Mouse (Mus musculus): Measurements from ENCODE around the gene Flad1.

Flad1 gene

GRCm38 (mm10) chr3:89396654-89397005, 15.0 kb downstream of the Flad1 start:
- DNase-seq (ENCODE audit: low spot score in 2 of 2), result no peak

GRCm38 (mm10) chr3:89395806-89396653, 15.6 kb downstream of the Flad1 start:
- peak in 1 of 2 experiments; percentile 67 for DNase-seq (ENCODE audit: low spot score in 2 of 2)

DNA sequence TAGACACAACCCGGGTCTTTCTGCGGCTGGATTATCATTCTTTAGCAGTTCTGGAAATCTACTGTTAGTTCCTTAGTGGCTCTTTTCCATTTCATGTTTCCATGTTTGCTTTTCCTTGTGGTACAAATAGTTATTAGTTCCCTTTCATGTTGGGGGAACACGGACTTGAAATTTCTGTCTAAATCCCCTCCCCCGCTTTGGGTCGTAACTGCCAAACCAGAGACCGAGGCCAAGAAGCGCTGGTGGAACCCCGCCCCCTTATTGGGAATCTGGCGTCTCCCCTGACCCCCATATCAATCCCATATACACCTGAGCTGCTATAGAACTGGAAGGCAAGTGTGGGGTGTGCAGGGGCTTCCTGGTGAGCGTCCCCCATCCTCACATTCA, 16.3 kb downstream of the Flad1 start:
- no peak for DNase-seq (ENCODE audit: low spot score in 2 of 2)

DNA sequence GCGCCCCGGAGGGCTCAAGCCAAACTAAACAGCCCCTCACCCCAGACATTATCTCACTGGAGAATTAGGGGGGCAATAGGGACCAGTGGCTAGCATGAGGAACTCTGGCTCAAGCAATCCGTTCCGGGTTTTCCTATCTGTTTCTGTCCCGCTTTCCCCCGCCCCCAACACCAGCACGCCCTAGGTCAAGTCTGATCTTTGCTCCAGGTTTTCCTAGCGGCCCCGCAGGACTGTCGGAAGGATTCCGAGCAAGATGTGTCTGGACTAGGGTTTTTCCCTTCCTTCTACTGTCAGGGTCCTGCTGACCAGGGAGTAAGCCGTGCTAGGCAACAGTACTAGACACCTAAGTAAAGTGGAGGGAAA, 16.8 kb downstream of the Flad1 start:
- peak; percentile 73 to 82 for DNase-seq (ENCODE audit: low spot score in 2 of 2)

DNA sequence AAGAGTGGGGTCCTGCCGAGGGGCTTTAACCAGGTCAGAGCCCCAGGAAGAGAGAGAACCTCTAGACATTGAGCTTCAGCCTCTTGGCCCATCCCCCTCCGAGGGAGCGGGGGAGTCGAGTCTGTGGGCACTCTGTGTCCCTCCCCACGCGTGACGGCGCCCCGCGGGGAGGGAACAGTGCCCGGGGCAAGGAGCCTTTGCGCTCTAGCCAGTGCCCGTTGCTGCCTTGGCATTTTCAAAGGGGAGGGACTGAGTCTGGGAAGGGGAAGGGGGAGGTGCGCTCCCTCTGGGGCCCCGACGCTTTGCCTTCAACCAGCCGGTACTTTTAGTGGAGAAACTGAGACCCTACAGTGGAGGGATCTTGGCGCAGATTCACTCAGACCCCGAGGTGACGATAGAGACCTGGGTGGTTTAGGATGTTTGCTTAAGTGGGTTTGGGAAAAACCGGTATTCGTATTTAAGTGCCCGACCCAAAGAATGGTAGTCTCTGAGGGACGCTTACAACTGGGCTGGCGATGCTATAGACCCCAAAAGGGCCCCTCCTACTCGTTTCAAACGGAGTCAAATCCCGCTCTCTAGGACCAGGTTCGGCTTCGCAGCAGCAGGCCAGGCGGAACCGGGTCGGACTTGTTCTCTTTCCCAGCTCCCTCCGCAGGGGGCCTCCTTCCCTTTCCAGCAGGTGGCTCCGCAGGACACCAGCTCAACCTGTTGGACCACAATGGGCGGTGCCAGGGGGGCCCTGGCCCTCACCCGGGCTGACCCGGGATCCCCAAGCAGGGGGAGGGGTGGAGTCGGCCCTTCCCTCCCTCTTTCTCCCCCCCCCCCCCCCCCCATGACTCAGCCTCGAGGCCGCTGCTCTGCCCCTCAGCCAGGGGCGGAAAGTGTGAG, 17.4 kb downstream of the Flad1 start, which contains the start of gene Zbtb7b:
Zbtb7b (minus strand) TSS at position 771 of the 888 bp plus-strand sequence.
- DNase-seq (ENCODE audit: low spot score in 2 of 2), result peak; percentile 87

DNA sequence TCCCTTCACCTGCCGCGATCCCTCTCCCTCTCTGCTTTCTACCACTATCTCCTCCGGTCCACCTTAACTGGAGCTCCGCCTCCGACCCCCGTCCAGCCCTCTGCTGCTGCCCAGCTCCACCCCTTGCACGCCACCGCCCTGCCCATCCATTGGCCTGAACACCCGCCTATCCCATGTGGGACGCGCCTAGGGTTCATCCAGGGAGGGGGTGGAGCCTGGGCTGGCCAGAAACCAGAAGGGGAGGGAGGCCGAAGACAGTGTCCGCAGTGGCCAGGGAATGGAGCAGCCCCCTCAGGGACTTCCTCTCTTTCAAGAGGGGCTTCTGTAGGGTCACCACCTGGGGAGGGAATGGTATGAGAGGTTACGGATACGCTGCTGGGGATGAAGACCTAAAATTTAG, 18.1 kb downstream of the Flad1 start:
- DNase-seq (ENCODE audit: low spot score in 2 of 2), result peak; percentile 99

GRCm38 (mm10) chr3:89392871-89393311, 18.8 kb downstream of the Flad1 start:
- DNase-seq (ENCODE audit: low spot score in 2 of 2), result peak in 1 of 2 experiments; percentile 56

DNA sequence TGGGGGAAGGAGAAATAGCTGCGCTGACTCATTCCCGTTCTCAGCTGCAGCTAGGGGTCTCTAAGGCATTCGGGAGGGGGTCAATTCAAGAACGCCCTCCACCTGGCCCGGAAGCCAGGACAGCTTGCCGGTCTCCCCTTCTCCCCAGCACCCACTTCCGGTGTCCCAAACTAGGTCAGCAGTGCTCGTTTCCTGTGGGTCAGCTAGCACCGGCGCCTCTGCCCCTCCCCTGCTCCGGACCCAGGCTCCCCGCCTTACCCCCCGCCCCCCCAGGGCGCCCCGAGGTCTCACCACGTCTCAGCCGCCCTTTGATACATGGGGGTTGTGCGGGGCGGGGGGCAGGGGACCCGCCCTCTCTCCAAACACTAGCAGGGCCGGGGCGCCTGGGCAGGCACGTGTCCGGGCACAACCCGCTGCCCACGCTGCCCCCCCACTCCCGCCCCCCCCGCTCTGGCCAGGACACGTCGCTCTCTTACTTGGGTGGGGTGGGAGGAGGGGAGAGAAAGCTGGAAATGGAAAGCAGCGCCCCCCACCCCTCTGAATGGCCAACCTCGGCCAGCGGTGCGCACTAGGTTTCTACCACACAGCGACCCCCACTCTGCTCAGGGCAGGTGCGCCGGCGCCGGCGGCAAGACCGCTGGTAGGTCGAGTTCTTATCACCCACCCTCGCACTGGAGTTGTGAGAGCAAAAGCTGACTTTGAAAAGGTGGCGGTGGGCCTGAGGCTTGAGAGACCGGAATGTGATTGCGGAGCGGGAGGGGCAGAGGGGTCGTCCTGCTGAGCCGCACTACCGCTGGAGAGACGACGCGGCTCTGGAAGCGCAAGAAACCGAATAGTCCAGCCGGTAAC, 19.8 kb downstream of the Flad1 start:
- DNase-seq (ENCODE audit: low spot score in 2 of 2), result peak in 1 of 2 experiments; percentile 77

DNA sequence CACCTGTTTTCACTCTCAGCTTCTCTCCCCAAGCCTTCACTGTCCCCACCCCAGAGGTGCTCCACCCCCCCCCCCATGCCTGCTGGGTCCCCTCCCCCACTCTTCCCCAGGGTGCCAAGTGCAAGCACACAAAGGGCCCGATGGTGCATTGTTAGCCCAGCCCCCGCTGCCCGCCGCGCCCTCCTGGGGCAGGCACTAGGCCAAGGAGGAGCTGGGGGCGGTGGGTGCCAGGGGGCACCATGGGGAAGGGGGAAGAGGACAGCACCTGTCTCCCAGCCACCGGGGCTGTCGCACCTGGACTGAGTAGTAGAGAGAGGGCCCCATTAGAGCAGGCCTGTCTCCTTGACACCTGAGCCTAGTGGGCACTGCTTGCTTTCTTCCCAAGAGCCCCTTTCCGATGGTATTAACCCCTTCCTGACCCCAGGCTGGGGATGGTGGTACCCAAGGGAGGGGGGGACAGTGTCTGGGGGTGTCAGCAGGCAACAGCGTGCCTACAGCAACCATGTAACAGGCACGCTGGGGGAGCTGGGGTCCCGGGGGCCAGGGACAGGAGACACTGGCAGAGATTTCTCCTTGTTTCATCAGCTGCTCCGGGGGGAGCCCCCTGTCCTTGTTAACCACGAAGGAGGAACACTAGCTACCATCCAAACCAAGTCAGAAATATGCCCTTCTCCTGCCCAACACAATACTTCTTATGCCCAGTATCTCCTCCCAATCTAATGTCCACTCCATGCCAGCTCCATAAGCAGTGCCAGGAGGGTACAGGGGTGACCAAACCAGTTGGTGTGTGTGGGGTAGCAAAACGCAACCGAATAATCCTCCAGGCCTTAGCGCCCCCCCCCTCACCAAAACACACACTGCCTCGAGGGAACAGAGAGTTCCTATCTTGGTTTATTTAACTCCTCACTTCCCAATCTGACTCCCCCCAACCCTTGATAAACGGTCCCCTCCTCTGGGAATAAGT, 20.7 kb downstream of the Flad1 start:
- no peak for DNase-seq (ENCODE audit: low spot score in 2 of 2)

- DNase-seq (ENCODE audit: low spot score in 2 of 2), result peak in 1 of 2 experiments; percentile 54
These were observed 21.6 kb downstream of the Flad1 start for GRCm38 (mm10) chr3:89390111-89390515.

GRCm38 (mm10) chr3:89388901-89389740, 22.5 kb downstream of the Flad1 start:
- no peak for DNase-seq (ENCODE audit: low spot score in 2 of 2)

- peak in 1 of 2 experiments; percentile 68 for DNase-seq (ENCODE audit: low spot score in 2 of 2)
These were observed 23.4 kb downstream of the Flad1 start for GRCm38 (mm10) chr3:89388134-89388881.

GRCm38 (mm10) chr3:89387632-89388031, 24.0 kb downstream of the Flad1 start:
- DNase-seq (ENCODE audit: low spot score in 2 of 2), result peak in 1 of 2 experiments; percentile 59

- DNase-seq (ENCODE audit: low spot score in 2 of 2), result no peak
These were observed 24.9 kb downstream of the Flad1 start for GRCm38 (mm10) chr3:89386438-89387420.

GRCm38 (mm10) chr3:89385451-89385850, 26.2 kb downstream of the Flad1 start:
- DNase-seq (ENCODE audit: low spot score in 2 of 2), result no peak

DNA sequence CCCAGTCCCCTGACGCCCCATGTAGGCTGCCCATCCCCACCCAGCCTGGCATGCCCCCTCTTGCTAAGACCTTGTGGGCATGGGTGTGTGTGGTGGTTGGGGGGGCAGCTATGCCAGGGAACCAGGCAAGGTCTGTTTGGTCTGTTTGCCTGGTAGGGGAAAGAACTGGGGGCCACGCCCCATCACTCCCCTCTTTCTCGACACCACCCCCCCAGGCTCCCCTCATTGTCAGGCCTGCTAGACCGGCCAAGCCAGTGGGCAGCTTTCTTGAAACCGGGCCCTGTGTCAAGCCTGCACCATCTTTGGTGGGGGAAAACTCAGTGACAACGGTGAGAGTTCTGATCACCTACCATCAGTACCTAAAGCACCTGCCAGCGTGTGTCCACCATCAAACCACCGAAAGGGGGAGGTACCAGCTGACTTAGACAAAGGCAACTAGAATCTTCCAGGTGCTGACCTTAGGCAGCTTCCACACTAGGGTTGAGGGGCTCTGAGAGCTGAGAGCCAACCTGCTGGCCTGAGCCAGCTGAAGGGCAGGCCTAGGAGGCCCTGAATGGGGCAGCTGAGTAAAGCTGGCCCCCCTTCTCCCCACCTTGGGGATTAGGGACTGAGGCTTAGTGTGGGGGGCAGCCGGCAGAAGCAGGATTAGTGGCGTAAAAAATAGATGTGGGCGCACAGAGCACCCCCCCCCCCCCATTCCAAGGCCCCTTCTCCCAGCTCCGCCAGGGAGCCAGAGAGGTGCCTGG, 27.2 kb downstream of the Flad1 start:
- peak in 1 of 2 experiments; percentile 77 for DNase-seq (ENCODE audit: low spot score in 2 of 2)

Data from urinary bladder, postnatal 36 days (tissue).